Mouse (Mus musculus) large intestine, adult 2 months (tissue): Measurements from ENCODE around the gene Ggt6. TPM values are rescaled to one million over a fixed set of nuclear protein-coding genes. Genes with fewer than 3 reads are reported as not detected.
A peak's percentile ranks its signal among the peaks of the same experiment; 100 is the strongest.
"Not testable (repeated sequence)": the region's sequence is repeated elsewhere in the genome, so short reads cannot be mapped to it uniquely, and the experiment has no call there.

Source experiments
- DNase-seq: peaks from one replicate; pipeline ENCODE4 v3.0.0-alpha.2; 2012; ENCODE audit warnings: low read depth, low spot score
- WGBS: fragments of 180-500 bp; shearing (Covaris S2); methylation state at CpG from one replicate; pipeline ENCODE4 v1.1.7; 2018; 5-methylcytosine and 5-hydroxymethylcytosine counted together
- polyA plus RNA-seq: library from polyadenylated mRNA; depleted of rRNA; stranded (reverse); fragments of >200 nt; gene quantifications from 2 replicates; pipeline ENCODE4 v1.2.3, GENCODE M21; 2012

Ggt6 gene
- polyA plus RNA-seq, 1 experiment = 51.0 TPM

DNA sequence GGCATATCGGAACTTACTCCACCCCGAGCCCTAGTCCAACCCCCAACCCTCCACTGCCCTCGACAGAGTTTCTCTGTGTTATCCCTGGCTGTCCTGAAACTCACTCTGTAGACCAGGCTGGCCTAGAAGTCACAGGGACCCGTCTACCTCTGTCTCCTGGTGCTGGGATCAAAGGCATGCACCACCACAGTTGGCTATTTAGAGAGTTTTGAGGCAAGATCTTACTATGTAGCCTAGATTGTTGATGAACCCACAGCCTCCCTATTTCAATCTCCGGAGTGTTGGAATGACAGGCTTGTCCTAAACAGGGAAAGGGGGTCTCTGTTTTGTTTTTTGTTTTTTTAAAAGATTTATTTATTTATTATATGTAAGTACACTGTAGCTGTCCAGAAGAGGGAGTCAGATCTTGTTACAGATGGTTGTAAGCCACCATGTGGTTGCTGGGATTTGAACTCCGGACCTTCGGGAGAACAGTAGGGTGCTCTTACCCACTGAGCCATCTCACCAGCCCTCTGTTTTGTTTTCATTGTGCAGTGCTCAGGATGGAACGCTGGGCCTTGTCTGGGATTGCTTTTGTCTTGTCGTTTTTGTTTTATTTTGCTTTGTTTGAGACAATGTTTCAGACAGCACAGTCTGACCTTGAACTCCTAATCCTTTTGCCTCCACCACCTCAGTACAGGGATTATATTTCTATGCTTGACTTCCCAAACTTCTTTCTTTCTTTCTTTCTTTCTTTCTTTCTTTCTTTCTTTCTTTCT lies 4.8 kb upstream of the Ggt6 start:
- not testable (repeated sequence) for DNase-seq
- 75% methylated on average over 9 of the region's 9 CpGs for WGBS

DNA sequence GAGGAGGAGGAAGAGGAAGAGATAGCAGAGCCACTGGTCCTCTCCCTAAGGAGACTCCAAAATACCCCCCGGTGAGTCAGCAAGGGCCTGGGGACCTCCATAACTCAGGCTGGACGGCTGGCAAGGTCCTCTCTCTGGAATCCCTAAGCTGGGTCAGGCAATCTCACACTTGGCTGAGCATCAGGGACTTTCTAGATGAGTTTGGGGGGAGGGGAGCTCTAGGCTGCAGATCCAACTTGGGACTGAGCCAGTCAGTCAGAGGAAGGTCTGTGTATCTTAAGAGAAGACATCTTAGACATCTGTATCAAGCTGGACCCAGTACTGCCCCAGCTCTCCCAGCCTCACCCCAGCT lies 344 bp downstream of the Ggt6 start:
- 10% methylated on average over 2 of the region's 2 CpGs for whole genome bisulfite sequencing
- DNase-seq = no peak

DNA sequence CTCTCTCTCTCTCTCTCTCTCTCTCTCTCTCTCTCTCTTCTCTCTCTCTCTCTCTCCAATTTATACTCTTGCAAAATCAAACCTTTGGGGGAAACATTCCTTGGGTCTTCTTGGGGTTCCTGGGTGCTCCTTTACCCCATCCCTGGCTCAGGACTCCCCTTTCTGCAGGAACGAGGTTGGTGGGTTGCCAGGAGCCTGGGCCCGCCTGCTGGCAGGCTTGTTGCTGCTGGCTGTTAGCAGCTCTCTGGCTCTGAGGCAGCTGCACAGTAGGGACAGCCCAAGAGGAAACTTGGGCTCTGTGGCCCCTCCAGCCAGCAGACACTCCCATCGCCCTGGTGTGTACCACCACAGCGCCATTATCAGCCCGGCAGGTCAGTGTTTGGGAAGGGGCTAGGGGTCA lies 945 bp downstream of the Ggt6 start:
- DNase-seq = no peak
- WGBS = 28% methylated on average over 5 of the region's 5 CpGs

DNA sequence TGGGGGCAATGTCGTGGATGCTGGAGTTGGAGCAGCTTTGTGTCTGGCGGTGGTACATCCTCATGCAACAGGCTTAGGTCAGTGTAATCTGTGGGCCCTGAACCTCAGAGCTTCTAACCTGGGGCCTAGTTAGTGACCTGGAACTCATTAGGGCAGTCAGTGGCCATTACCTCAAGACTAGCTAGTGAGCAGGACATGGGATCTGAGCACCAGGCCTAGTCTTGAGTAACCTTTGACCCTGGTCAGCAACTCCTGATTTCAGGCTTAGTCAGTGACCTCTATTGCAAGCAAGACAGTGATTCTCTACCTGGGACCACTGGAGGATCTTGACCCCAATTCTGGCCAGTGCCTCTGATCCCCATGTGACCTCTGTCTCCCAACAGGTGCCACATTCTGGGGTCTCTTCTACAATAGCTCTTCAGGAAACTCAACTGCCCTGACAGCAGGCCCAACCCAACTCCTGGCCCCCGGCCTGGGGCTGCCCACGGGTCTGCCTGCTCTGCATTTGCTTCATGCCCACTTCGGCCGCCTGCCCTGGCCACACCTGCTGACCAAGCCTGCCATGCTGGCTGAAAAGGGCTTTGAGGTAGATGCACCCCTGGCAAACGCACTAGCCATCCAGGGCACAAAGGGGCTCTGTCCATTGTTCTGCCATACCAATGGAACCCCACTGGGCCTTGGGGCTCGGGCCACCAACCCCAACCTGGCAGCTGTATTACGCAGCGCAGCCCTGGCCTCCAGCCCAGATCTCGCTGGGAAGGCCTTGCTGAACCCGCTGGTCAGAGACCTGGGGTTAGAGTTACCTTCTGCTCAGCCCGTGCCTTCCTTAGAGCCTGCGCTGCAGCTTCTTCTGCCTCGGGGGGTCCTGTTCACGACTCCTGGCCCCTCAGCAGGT lies 1.7 kb downstream of the Ggt6 start:
- 85% methylated on average over 16 of the region's 16 CpGs for WGBS
- DNase-seq = no peak

DNA sequence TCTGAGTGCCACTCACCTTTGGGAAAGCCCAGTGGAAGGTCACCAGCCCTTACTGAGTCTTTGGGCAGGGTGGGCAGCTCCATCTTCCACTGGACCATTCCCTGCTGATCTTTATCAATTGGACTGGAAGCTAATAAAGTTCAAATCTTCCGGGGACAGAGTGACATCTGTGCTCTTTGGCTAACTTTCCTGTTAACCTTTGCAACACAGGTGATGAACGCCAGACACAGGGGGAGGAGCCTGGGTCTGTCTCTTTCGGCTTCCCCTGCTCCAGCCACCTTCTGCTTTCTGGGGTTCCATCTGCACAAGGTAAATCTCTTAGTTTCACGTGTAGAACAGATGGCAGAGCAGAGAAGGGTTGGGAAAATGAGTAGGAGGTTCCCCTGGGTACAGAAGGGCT lies 3.1 kb downstream of the Ggt6 start:
- WGBS = 24% methylated on average over 4 of the region's 4 CpGs
- DNase-seq = no peak

DNA sequence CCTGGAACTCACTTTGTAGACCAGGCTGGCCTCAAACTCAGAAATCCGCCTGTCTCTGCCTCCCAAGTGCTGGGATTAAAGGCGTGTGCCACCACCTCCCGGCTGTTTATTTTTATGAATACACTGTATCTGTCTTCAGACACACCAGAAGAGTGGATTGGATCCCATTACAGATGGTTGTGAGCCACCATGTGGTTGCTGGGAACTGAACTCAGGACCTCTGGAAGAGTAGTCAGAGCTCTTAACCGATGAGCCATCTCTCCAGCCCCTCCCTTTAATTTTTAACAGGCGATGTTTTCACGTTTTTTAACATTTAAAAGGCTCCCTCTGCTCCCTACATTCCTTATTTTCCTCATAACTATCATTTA lies 5.3 kb downstream of the Ggt6 start:
- WGBS = 18% methylated on average over 6 of the region's 6 CpGs
- DNase-seq = not testable (repeated sequence)

DNA sequence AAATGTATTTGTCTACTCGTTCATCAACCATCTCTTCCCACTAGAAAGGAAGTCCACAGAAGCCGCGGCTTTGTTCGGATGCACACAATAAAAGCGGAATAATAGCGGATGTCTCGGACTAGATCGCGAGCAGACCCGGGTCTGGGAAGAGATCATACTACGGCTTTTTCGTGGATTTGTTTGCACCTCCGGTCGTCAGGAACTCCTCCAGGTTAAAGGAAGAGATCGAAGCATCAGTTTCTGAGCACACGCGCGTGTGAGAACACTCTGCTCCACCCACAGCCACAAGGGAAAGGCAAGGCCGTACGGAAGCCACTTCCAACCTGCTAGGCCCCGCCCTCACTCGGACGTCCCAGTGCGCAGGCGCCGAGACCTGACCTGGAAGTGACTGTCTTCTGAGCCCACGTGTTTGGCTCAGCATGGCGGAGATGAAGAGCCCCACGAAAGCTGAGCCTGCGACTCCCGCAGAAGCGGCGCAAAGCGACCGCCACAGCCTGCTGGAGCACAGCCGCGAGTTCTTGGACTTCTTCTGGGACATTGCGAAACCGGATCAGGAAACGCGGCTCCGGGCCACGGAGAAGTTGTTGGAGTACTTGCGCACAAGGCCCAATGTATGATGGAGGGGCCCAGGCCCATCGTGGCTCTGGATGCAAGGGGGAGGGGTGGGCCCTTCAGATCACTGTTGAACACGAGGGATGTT lies 5.8 kb downstream of the Ggt6 start, which contains the start of gene Mybbp1a:
Gene Mybbp1a, plus strand, starts transcription at position 391 of the 700 bp plus-strand sequence.
- peak; percentile 88 for DNase-seq
- under 1% methylated on average over 46 of the region's 46 CpGs for WGBS

DNA sequence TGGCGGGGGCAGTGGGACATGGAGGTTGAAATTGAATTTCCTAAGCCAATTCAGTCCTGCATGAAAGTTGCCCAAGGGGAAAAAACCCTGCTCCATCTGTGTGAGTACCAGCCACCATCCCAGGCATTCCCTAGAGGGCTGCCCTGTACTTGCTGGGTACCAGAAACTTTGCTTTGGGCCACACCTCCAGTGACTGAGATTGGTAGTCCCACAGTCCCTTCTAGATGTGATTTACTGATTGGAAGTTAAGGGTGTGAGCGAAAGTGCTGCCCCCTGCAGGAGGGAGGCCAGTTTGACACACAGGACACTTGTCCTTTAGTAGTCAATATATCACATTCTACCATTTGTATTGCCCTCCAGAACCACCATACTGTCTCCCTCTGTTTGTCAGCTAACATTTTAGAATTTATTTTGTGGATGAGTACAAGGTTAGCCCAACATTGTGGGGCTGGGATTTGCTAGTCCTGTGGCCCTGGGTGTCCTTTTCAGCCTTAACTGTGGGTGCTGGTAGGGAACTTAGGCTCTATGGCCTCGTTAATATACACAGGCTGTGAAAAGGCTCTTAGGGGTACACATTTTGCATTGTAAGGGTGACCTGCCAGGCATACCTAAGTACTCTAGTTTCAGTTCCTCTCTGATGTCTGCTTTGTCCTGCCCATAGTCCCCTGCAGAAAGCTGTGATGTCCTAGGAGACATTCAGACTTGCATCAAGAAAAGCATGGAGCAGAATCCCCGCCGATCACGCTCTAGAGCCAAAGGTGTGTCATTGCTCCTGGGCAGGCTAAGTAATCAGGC lies 11.2 kb downstream of the Ggt6 start:
- 80% methylated on average over 6 of the region's 6 CpGs for WGBS
- DNase-seq = no peak

DNA sequence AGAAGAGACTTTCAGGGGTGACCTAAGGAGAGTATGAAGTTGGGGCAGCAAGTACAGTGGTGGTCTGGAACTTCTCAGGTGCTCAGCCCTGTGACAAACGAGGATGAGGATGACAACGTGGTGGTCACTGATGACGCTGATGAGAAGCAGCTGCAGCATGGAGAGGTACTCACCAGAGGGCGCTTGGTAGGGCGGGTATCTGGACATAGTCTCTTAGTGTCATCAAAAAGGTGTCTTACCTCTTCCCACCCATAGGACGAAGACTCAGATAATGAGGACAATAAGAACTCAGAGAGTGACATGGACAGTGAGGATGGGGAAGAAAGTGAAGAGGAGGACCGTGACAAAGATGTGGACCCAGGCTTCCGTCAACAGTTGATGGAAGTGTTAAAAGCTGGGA lies 12.1 kb downstream of the Ggt6 start:
- no peak for DNase-seq
- WGBS = 78% methylated on average over 8 of the region's 8 CpGs

DNA sequence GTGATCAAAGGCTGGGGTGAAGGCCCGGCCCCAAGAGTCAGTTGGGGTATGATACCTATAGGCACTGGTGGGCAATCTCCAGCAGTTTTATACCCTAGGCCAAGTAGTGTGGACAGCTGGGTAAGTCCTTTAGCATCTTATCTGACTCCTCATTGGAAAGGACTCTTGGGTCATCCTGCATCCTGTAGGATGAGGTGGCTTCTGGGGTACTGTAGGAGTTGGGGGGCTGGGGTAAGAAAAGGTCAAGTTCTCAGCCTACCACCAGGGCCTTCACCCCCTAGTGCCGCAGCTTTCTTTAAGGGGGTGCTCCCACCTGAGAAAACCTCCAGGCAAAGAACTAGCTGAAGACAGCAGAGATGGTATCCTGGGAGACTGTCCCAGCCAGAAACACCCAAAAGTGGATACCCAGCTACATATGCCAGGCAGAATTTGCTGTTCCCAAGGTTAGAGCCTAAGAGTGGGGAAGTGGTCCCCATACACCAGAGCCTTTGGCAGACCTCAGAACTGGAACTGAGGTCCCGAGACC lies 16.9 kb downstream of the Ggt6 start:
- DNase-seq = no peak
- WGBS = 89% methylated on average over 3 of the region's 3 CpGs

DNA sequence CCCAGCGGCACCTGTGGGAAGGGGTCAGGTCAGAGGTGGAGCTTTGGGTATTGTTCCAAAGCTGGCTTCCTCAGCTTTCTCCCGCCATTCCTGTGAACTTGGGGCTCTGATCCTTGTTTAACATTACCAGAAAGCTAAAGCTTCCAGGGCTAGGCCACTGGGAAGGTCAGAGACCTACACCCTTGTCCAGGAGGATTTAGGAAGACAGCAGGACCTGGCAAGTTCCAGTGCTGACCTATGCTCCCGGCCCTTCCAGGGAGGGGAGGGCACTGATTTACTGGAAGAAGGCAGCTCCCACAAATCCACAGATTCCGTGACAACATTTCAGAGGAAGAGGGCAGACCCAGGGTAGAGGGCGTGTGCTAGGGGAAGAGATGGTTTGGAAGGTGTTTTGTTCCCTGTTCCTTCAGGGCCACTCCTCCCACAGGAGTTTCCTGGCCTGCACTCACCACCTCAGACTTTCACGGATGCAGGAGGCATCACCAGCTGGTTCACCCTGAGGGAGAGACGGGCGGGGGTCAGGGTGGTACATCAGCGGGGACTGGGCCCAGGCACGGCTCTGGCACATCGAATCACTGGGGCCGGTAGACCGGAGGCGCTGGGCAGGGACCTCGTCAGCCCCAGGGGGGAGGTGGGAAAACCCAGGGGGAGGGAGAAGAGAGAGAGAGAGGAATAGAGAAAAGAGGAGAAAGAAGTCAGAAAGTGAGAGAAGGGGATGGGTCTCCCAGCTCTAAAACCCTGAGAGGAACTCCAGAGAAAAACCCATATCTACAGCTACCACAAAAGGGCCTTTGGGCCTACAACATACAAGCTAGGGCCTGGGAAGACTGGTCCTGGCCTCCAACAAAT lies 18.0 kb downstream of the Ggt6 start:
- WGBS = 68% methylated on average over 15 of the region's 15 CpGs
- no peak for DNase-seq

DNA sequence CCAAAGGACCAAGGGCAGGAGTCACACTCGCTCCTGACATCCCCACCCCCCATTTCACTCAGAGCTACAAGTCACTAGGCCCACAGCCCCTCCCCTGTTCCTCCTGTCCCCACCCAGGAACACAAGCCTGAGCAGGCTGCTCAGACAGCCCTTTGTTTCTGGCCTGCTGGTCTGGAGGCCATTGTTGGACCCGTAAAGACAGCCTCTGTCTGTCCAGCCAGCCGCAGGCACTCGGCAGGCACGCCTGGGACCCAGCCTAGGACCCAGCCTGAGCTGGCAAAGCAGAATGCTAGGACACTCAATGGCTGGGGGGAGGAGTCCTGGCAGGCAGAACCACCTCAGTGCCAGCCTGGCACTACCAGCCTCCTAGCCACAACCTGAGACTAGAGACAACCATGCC lies 20.4 kb downstream of the Ggt6 start:
- 67% methylated on average over 5 of the region's 5 CpGs for WGBS

DNA sequence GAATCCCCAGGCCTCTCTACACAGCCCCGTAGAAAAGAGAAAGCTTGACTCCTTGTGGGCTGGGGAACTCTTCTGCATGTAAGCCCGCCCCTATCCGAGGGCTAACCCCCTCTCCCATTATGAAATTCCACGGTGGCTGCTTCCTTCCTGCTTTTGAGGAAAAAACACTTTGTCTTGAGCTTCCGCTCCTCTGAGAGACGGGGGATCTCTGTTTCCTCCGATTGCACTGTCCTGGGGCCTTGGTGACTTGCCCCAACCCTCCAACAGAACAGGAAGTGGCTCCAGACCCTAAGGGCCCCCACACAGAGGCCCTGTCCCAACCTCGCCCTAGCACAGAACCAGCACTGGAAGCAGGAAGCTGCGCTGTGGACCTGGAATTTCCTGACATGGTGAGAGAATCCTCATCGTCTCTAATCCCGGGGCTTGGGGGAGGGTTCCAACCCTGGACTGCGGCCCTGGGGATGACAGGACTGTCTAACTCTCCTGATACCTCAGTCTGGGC lies 22.7 kb downstream of the Ggt6 start:
- no peak for DNase-seq
- 72% methylated on average over 12 of the region's 12 CpGs for WGBS

More for the DNA sequence above, 20.4 kb downstream of the Ggt6 start:
- DNase-seq = no peak

DNA sequence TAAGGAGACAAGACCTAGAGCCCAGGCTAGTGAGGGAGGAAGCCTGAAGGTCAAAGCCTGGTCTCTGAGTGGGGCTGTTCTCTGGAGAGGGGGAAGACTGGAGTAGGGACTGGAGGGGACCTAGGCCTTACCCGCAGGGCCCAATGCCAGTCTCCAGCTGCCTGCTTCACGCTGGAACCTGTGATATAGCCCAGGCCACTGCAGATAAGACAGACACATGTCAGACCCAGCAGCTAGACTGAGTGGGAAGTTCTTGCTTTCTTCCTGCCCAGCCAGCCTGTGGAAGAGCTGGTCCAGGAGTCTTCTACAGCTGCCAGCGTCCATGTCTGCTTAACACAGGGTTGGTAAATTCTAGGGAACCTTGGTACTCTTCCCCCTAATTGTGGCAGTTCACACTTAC lies 23.2 kb downstream of the Ggt6 start:
- DNase-seq = no peak
- 81% methylated on average over 3 of the region's 3 CpGs for WGBS

DNA sequence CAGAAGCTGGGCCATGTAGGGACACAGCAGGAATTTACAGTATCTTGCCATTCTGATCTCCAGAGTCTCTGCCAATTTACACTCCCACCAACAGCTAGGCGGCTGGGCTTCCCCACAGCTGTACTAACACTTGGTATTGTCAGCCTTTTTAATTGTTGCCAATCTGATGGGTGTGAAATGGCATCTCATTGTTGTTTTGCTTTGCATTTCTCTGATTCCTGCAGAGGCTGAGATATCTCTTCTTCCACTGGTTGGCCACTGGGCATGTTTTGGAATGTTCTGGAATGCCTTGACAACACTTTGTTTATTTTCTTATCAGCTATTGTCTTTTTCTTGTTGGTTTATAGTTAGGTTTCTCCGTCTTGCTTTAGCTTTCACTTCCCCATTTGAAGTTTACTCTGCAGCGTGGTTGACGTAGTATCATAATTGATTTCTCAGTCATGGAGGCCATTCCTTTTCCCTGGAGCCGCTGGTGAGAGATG lies 26.2 kb downstream of the Ggt6 start:
- 29% methylated on average over 5 of the region's 5 CpGs for WGBS
- no peak for DNase-seq

DNA sequence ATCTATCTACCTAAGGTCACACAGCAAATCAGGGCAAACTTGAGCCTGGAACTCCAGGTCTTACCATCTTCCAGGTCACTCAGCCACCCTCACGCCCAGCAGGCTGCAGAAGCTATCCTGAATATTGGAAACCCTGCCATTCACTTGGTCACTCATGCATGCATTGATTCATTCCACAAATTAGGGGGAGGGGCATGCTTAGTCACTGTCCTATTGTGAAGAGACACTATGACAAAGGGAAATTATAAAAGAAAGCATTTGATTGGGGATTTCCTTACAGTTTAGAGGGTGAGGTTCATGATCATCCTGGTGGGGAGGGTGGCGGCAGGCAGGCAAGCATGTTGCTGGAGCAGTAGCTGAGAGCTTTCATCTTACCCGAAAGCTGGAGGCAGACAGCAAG lies 29.5 kb downstream of the Ggt6 start:
- no peak for DNase-seq
- 63% methylated on average over 3 of the region's 3 CpGs for WGBS

DNA sequence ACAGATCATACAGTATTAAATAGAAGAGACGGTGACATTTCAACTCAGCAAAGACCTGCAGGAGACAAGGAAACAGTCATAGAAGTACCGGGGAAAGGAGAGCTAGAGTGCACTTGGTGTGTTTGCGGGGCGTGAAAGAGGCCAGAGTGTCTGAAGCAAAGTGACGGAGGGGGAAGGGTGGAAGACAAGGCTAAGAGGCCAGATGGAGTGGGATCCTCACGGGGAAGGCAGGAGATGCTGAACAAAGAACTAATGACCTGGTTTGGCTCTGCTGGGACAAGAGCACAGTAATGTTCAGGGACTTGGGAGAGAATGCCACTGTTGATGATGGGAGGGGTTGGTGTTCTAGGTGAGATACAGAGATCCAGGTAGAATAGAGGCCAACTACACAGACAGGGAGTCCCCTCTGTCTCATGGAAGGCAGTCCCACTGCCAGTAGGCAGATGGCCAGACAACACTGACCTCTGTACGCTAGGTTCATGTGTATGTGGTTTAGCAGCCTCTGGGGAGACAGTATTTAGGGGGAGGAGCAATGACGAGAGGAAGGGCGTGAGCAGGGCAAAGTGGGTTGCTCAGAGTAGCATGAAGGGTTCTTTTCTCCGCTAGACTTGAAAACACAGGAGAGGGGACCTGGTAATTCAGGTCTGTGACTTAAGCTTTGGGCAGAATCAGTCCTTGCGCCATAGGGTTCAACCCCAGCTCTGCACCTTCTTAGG lies 30.8 kb downstream of the Ggt6 start:
- WGBS = 33% methylated on average over 11 of the region's 11 CpGs
- DNase-seq = no peak
